Mouse (Mus musculus) cerebellum, postnatal 14 days (tissue): ENCODE measurements around the gene Ank2.
A peak's percentile ranks its signal among the peaks of the same experiment; 100 is the strongest.

Source experiments
- DNase-seq, 2 experiments: peaks; one replicate each; pipeline ENCODE4 v3.0.0; 2021; ENCODE audit warnings: mixed read lengths in 2 of 2

Gene Ank2

GRCm38 (mm10) chr3:126968721-126969120 is 530.4 kb downstream of the Ank2 start:
- DNase-seq, result no peak

GRCm38 (mm10) chr3:126965767-126966166 is 533.4 kb downstream of the Ank2 start:
- no peak for DNase-seq

GRCm38 (mm10) chr3:126962326-126962725 is 536.8 kb downstream of the Ank2 start:
- peak; percentile 42 to 67 for DNase-seq

- DNase-seq, result no peak
These were observed 546.5 kb downstream of the Ank2 start for GRCm38 (mm10) chr3:126952698-126953097.

- DNase-seq, result no peak
These were observed 552.6 kb downstream of the Ank2 start for GRCm38 (mm10) chr3:126946591-126946990.

- DNase-seq, result no peak
These were observed 554.3 kb downstream of the Ank2 start for GRCm38 (mm10) chr3:126944838-126945237.

- DNase-seq, result no peak
These were observed 555.1 kb downstream of the Ank2 start for GRCm38 (mm10) chr3:126944081-126944480.

GRCm38 (mm10) chr3:126940452-126940851 is 558.7 kb downstream of the Ank2 start:
- no peak for DNase-seq

GRCm38 (mm10) chr3:126931884-126932506 is 567.2 kb downstream of the Ank2 start:
- peak; percentile 26 to 37 for DNase-seq

GRCm38 (mm10) chr3:126923575-126924382 is 575.4 kb downstream of the Ank2 start:
- DNase-seq, result no peak

GRCm38 (mm10) chr3:126921941-126922340 is 577.2 kb downstream of the Ank2 start:
- no peak for DNase-seq

GRCm38 (mm10) chr3:126920296-126920695 is 578.9 kb downstream of the Ank2 start:
- no peak for DNase-seq

- DNase-seq, result no peak
These were observed 580.2 kb downstream of the Ank2 start for GRCm38 (mm10) chr3:126918805-126919473.

GRCm38 (mm10) chr3:126916381-126916780 is 582.8 kb downstream of the Ank2 start:
- DNase-seq, result no peak

GRCm38 (mm10) chr3:126903543-126903942 is 595.6 kb downstream of the Ank2 start:
- DNase-seq, result peak; percentile 68 to 70

GRCm38 (mm10) chr3:126886644-126887043 is 612.5 kb downstream of the Ank2 start:
- no peak for DNase-seq

GRCm38 (mm10) chr3:126886090-126886489 is 613.1 kb downstream of the Ank2 start:
- DNase-seq, result no peak

GRCm38 (mm10) chr3:126878233-126878632 is 620.9 kb downstream of the Ank2 start:
- DNase-seq, result no peak
